Comparison of ENCODE assay signal across 13 mouse cellular contexts in genomic region chrX:99396180-99396579, GRCm38 (mm10).
DNase-seq lines count a peak whose midpoint lies in the region; ATAC-seq and TF ChIP-seq lines count a peak whose summit lies in the region.
"Had no signal": no experiment of that assay in that cellular context is flagged by ENCODE, and none has a peak within 500 bp of the region (broad histone marks: within the 10 kb centered on the region; RNA-seq: fewer than 3 reads in every experiment).

No protein-coding gene starts in this region.

- intact Hi-C loops in left cerebral cortex, postnatal 36 days (cut with DNase I) = no loop called here

- no peak for ATAC-seq in forebrain, embryonic 16.5 days
- peak; percentile 54; the same call in 1 of the 2 replicates for ATAC-seq in lung, embryonic 14.5 days (ENCODE audit: insufficient read depth)
- 0 out of 2 replicates have a peak, but pooled peaks have one; percentile 9 for ATAC-seq in intestine, embryonic 16.5 days
- ATAC-seq: liver, embryonic 12.5 days had no signal

- no peak for TF ChIP-seq CTCF in lung, embryonic 14.5 days (IDR thresholded peaks at IDR 0.05; ENCODE audit: low read depth)

- H3K27ac ChIP-seq in forebrain, embryonic 10.5 days = peak overlapping the region; percentile 53; the same call in 1 of the 2 replicates
- H3K27ac ChIP-seq in forebrain, embryonic 16.5 days (ENCODE audit: low read length) = no peak overlapping the region
- no peak overlapping the region for H3K27ac ChIP-seq in lung, embryonic 14.5 days (ENCODE audit: low read depth)
- no peak overlapping the region for H3K27ac ChIP-seq in intestine, embryonic 16.5 days (ENCODE audit: low read length)
- H3K27ac ChIP-seq: liver, embryonic 12.5 days had no signal

- no peak overlapping the region for H3K4me2 ChIP-seq in forebrain, embryonic 16.5 days (ENCODE audit: low read length)
- no peak overlapping the region for H3K4me2 ChIP-seq in lung, embryonic 14.5 days
- H3K4me2 ChIP-seq in intestine, embryonic 16.5 days (ENCODE audit: low read depth, low read length) = no peak overlapping the region
- H3K4me2 ChIP-seq: liver, embryonic 12.5 days had no signal

- H3K4me1 ChIP-seq in forebrain, embryonic 10.5 days = peaks cover 35% of the 10 kb centered on the region
- H3K4me1 ChIP-seq in forebrain, embryonic 16.5 days (replicated peaks; ENCODE audit: control insufficient read depth, insufficient read depth, low read length) = 0 out of 2 replicates have a peak, but pooled peaks cover under 1% of the 10 kb centered on the region
- no peaks in the 10 kb centered on the region for H3K4me1 ChIP-seq in lung, embryonic 14.5 days (ENCODE audit: insufficient read depth)
- H3K4me1 ChIP-seq in intestine, embryonic 16.5 days (ENCODE audit: control insufficient read depth, insufficient read depth, low read length) = peaks cover 11% of the 10 kb centered on the region
- H3K4me1 ChIP-seq: liver, embryonic 12.5 days; megakaryocyte, embryonic 14.5 days had no signal

- DNase-seq in forebrain, embryonic 10.5 days (ENCODE audit: extremely low spot score, low spot score) = peak; percentile 17
- peak; percentile 40 for DNase-seq in lung, embryonic 14.5 days
- no peak for DNase-seq in lung, adult 18-20 months
- DNase-seq in NIH3T3 (ENCODE audit: low read depth) = peak; percentile 4
- no peak for DNase-seq in left cerebral cortex, adult 11 months (ENCODE audit: low spot score)
- no peak for DNase-seq in left cerebral cortex, postnatal 36 days (ENCODE audit: low spot score in 2 of 2)
- DNase-seq: adrenal gland, postnatal 14 days; kidney, postnatal 36 days had no signal

- H3K9me3 ChIP-seq in forebrain, embryonic 10.5 days = no peaks in the 10 kb centered on the region
- no peaks in the 10 kb centered on the region for H3K9me3 ChIP-seq in forebrain, embryonic 16.5 days (ENCODE audit: control insufficient read depth, low read length)
- no peaks in the 10 kb centered on the region for H3K9me3 ChIP-seq in lung, embryonic 14.5 days (ENCODE audit: low read depth, low read length)
- H3K9me3 ChIP-seq in intestine, embryonic 16.5 days (ENCODE audit: control insufficient read depth, low read length) = no peaks in the 10 kb centered on the region
- H3K9me3 ChIP-seq: liver, embryonic 12.5 days; megakaryocyte, embryonic 14.5 days had no signal

- no peak overlapping the region for H3K4me3 ChIP-seq in forebrain, embryonic 10.5 days
- no peak overlapping the region for H3K4me3 ChIP-seq in forebrain, embryonic 16.5 days (replicated peaks; ENCODE audit: low read length)
- H3K4me3 ChIP-seq in lung, embryonic 14.5 days (ENCODE audit: low read depth, low read length) = no peak overlapping the region
- H3K4me3 ChIP-seq in intestine, embryonic 16.5 days (ENCODE audit: low read length) = no peak overlapping the region
- H3K4me3 ChIP-seq: erythroblast, embryonic 14.5 days; liver, embryonic 12.5 days; megakaryocyte, embryonic 14.5 days had no signal

- no peak overlapping the region for H3K9ac ChIP-seq in forebrain, embryonic 16.5 days (replicated peaks; ENCODE audit: low read depth, low read length)
- H3K9ac ChIP-seq in lung, embryonic 14.5 days = no peak overlapping the region
- no peak overlapping the region for H3K9ac ChIP-seq in intestine, embryonic 16.5 days (ENCODE audit: low read depth, low read length)
- H3K9ac ChIP-seq: liver, embryonic 12.5 days had no signal

- H3K36me3 ChIP-seq in forebrain, embryonic 10.5 days (replicated peaks) = no peaks in the 10 kb centered on the region
- H3K36me3 ChIP-seq in forebrain, embryonic 16.5 days (ENCODE audit: control insufficient read depth, insufficient read depth) = no peaks in the 10 kb centered on the region
- H3K36me3 ChIP-seq in lung, embryonic 14.5 days (ENCODE audit: insufficient read depth) = no peaks in the 10 kb centered on the region
- H3K36me3 ChIP-seq in intestine, embryonic 16.5 days (ENCODE audit: control insufficient read depth, insufficient read depth, low read length) = no peaks in the 10 kb centered on the region
- H3K36me3 ChIP-seq: liver, embryonic 12.5 days had no signal

- H3K27me3 ChIP-seq in forebrain, embryonic 10.5 days (ENCODE audit: poor library complexity, severe bottlenecking) = peaks cover 100% of the 10 kb centered on the region
- H3K27me3 ChIP-seq in forebrain, embryonic 16.5 days (replicated peaks; ENCODE audit: control insufficient read depth, insufficient read depth, low read length) = peaks cover 2% of the 10 kb centered on the region; the same call in 1 of the 2 replicates
- H3K27me3 ChIP-seq in lung, embryonic 14.5 days (ENCODE audit: insufficient read depth, low read length) = no peaks in the 10 kb centered on the region
- H3K27me3 ChIP-seq in intestine, embryonic 16.5 days (replicated peaks; ENCODE audit: control insufficient read depth, insufficient read depth, low read length) = peaks cover 11% of the 10 kb centered on the region; the same call in 1 of the 2 replicates

- 60% methylated on average over 6 of the region's 6 CpGs for WGBS in forebrain, embryonic 10.5 days
- WGBS in forebrain, embryonic 16.5 days = 59% methylated on average over 6 of the region's 6 CpGs
- WGBS in lung, embryonic 14.5 days = 47% methylated on average over 6 of the region's 6 CpGs
- WGBS in intestine, embryonic 16.5 days = 73% methylated on average over 6 of the region's 6 CpGs

Comparison
In these comparisons a context has a peak if more than half of its experiments do, and no peak if none do; other contexts are left out.
1. DNase-seq: peak in forebrain, embryonic 10.5 days (single experiment), lung, embryonic 14.5 days (single experiment) and NIH3T3 (single experiment); none in lung, adult 18-20 months (0 of 2), left cerebral cortex, adult 11 months (single experiment) and left cerebral cortex, postnatal 36 days (0 of 2).